Mouse (Mus musculus) hindbrain, embryonic 15.5 days (tissue): ENCODE measurements around the gene Rasa2. TPM values are rescaled to one million over a fixed set of nuclear protein-coding genes. Genes with fewer than 3 reads are reported as not detected.

Source experiments
- ATAC-seq: fragments of 200-750 bp; cut with Nextera tagmentation; 2 replicates; pipeline ENCODE4 v1.8.0; 2017; ENCODE audit warnings: low read depth, moderate number of reproducible peaks, moderate TSS enrichment; ENCODE audit not compliant: low FRiP score
- H3K27ac ChIP-seq: fragments of 300-500 bp; sonication (generic); replicated peaks from 2 replicates; pipeline ENCODE4 v1.5.1; 2015; ENCODE audit warnings: mild to moderate bottlenecking, inconsistent platforms
- H3K27me3 ChIP-seq: fragments of 300-500 bp; sonication (generic); 2 replicates; pipeline ENCODE4 v1.6.1; 2015; ENCODE audit warnings: control low read depth, inconsistent platforms
- H3K36me3 ChIP-seq: fragments of 300-500 bp; sonication (generic); 2 replicates; pipeline ENCODE4 v1.6.1; 2015; ENCODE audit warnings: control low read depth, inconsistent platforms
- H3K4me1 ChIP-seq: fragments of 300-500 bp; sonication (generic); replicated peaks from 2 replicates; pipeline ENCODE4 v1.6.1; 2015; ENCODE audit warnings: control low read depth, inconsistent platforms
- H3K4me2 ChIP-seq: fragments of 300-500 bp; sonication (generic); 2 replicates; pipeline ENCODE4 v1.6.1; 2015; ENCODE audit warnings: moderate library complexity, mild to moderate bottlenecking, inconsistent platforms
- H3K4me3 ChIP-seq: fragments of 300-500 bp; sonication (generic); 2 replicates; pipeline ENCODE4 v1.5.1; 2015; ENCODE audit warnings: mild to moderate bottlenecking, inconsistent platforms
- H3K9ac ChIP-seq: fragments of 300-500 bp; sonication (generic); 2 replicates; pipeline ENCODE4 v1.6.1; 2015; ENCODE audit warnings: inconsistent platforms
- H3K9me3 ChIP-seq: fragments of 300-500 bp; sonication (generic); 2 replicates; pipeline ENCODE4 v1.6.1; 2016; ENCODE audit warnings: control low read depth, inconsistent platforms
- WGBS: fragments of 180-500 bp; shearing (Covaris S2); methylation state at CpG from one replicate; pipeline ENCODE4 v1.1.7; 2015; 5-methylcytosine and 5-hydroxymethylcytosine counted together
- polyA plus RNA-seq: library from polyadenylated mRNA; unstranded; fragments of >200 nt; fragmentation: Nextera tagmentation; extraction: Ambion mirVana; gene quantifications from 2 replicates; pipeline ENCODE4 v1.2.1, GENCODE M21; 2015

Gene Rasa2
- polyA plus RNA-seq, 1 experiment from 2014 or later: 16.5 TPM

DNA sequence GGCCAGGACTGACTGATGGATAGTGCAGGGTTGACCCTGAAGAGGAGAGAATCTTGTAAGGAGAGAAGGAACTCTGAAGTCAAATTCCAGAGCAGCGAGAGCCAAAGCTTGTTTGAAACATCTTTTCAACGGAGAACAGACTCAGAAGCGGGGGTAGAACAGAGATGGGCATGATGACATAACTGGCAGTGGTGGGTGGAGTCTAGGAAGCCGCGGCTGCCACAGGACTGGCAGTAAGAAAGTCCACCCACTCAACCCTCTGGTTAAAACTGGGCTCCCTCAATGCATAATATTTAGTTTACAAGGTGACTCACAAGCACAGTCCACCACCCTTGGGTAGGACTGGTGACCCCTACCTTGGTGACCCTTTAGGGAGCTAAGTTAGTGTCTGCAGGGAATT is 115.7 kb downstream of the Rasa2 start:
- H3K36me3 ChIP-seq: no peaks in the 10 kb centered on the region
- H3K27ac ChIP-seq: no peak overlapping the region
- H3K9me3 ChIP-seq: no peaks in the 10 kb centered on the region
- no peak for ATAC-seq
- no peak overlapping the region for H3K4me2 ChIP-seq
- no peak overlapping the region for H3K4me3 ChIP-seq
- WGBS: 93% methylated on average over 5 of the region's 5 CpGs
- no peaks in the 10 kb centered on the region for H3K4me1 ChIP-seq
- H3K27me3 ChIP-seq: no peaks in the 10 kb centered on the region
- H3K9ac ChIP-seq: no peak overlapping the region

DNA sequence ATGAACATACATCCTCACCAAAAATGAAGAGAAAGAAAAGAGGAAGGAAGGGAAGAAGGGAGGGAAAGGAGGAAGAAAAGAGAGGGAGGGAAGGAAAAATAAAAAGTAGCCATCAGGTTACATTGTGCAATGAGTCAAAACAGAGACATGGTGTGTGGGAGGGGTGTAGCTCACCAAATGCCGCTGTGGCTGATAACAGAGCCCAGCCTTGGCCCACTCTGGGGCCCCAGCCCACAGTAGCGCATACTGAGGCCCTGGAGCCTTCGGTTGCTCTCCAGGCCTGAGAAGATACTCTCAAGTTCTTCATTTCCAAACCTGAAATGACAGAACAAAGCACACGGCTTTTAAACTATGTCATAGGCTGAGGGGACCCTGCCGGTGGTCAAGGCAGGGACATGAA is 117.1 kb downstream of the Rasa2 start:
- H3K27me3 ChIP-seq: no peaks in the 10 kb centered on the region
- no peaks in the 10 kb centered on the region for H3K4me1 ChIP-seq
- H3K4me2 ChIP-seq: no peak overlapping the region
- H3K9me3 ChIP-seq: no peaks in the 10 kb centered on the region
- H3K4me3 ChIP-seq: no peak overlapping the region
- no peak overlapping the region for H3K9ac ChIP-seq
- WGBS: 87% methylated on average over 5 of the region's 5 CpGs
- no peak overlapping the region for H3K27ac ChIP-seq
- ATAC-seq: no peak
- no peaks in the 10 kb centered on the region for H3K36me3 ChIP-seq

DNA sequence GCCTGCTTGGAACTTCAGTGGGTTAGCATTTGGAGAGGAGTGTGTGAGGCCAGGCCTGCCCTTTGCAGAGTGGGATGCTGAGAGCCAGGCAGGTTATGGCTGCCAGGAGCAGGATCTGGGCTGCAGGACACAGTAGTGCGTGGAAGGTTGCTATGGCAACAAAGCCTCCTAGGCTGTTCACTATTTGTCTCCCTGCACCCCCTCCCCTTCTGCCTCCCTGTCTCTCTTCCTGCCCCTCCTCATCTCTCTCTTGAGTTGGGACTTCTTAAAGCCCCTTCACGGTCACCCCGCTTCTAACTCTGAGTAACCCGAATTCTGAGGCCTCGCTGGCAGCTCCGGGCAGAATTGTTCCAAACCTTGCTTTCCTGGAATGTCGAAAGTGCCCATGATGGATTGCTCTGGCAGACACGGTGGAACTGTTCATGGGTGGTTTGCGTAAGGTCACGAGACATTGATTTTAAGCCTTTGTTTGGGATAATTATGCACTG is 125.4 kb downstream of the Rasa2 start:
- Histone ChIP-seq H3K4me2 (peak overlapping the region; percentile 55), H3K27me3 (no peaks in the 10 kb centered on the region), H3K4me3 (0 out of 2 replicates have a peak overlapping the region, but pooled peaks have one; percentile 22), H3K9ac (peak overlapping the region; percentile 21), H3K4me1 (peaks cover 16% of the 10 kb centered on the region), H3K9me3 (no peaks in the 10 kb centered on the region), H3K27ac (peak overlapping the region; percentile 75), H3K36me3 (no peaks in the 10 kb centered on the region)
- 7% methylated on average over 10 of the region's 10 CpGs for WGBS
- peak; percentile 92 for ATAC-seq

DNA sequence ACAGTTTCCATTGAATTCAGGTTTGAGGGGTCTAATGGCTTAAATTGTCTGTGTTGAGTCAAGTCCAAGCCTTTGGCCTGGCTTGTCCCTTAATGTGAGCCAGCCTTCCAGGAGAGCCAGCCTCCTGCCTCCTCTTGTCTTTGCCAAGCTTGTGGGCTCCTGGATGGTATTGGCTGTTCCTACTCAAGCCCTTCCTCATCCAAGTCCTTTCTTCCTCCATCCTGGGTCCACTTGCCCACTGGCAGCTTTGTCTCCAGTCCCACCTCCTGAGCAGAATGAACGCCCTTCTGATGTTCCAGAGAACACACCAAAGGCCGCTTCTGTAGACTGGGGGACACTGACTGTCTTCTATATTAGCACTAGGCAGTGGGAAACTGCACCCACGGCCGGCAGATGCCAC is 126.3 kb downstream of the Rasa2 start:
- Histone ChIP-seq H3K9me3 (no peaks in the 10 kb centered on the region), H3K4me1 (peaks cover 16% of the 10 kb centered on the region), H3K4me2 (no peak overlapping the region), H3K9ac (no peak overlapping the region), H3K36me3 (no peaks in the 10 kb centered on the region), H3K27ac (peak overlapping the region; percentile 75), H3K27me3 (no peaks in the 10 kb centered on the region), H3K4me3 (no peak overlapping the region)
- no peak for ATAC-seq
- WGBS: 84% methylated on average over 4 of the region's 4 CpGs

DNA sequence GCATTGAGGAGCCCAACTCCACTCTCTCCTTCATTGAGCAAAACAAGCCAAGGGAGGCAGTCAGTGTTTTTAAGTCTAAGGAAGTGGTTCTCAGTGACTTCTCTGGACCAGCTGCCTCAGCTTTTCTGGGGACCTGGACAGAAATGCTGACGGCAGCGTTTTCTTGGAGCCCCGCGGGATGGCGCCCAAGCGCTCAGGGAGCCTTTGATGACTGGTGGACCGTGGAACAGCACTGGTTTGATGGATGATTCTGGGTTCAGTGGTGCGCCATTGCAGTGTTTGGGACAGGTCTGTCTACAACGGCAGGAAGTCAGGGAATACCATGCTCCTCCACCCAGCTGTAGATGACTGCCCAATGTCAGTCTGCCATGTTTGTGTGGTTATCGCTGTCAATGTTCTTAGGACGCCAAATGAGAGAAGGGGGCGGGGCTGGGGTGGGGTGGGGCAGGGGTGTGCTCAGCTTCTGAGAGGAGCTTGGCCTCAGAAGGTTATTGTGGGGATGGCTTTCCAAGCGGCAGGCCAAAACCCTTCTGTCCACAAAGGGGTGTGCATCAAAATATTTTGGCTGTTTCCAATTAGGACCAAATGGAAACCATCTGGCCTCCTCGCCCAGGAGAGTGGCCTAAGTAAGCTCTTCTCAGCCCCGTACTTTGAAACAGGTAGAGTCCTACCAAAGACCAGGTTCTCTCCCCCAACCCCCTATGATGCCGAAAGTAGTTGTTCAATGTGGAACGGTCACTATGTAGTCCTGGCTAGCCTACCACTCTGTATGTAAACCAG is 127.1 kb downstream of the Rasa2 start:
- Histone ChIP-seq H3K27ac (no peak overlapping the region), H3K9me3 (no peaks in the 10 kb centered on the region), H3K4me1 (peaks cover 16% of the 10 kb centered on the region), H3K27me3 (no peaks in the 10 kb centered on the region), H3K4me3 (no peak overlapping the region), H3K4me2 (no peak overlapping the region), H3K36me3 (no peaks in the 10 kb centered on the region), H3K9ac (no peak overlapping the region)
- ATAC-seq: no peak
- WGBS: 81% methylated on average over 17 of the region's 17 CpGs

DNA sequence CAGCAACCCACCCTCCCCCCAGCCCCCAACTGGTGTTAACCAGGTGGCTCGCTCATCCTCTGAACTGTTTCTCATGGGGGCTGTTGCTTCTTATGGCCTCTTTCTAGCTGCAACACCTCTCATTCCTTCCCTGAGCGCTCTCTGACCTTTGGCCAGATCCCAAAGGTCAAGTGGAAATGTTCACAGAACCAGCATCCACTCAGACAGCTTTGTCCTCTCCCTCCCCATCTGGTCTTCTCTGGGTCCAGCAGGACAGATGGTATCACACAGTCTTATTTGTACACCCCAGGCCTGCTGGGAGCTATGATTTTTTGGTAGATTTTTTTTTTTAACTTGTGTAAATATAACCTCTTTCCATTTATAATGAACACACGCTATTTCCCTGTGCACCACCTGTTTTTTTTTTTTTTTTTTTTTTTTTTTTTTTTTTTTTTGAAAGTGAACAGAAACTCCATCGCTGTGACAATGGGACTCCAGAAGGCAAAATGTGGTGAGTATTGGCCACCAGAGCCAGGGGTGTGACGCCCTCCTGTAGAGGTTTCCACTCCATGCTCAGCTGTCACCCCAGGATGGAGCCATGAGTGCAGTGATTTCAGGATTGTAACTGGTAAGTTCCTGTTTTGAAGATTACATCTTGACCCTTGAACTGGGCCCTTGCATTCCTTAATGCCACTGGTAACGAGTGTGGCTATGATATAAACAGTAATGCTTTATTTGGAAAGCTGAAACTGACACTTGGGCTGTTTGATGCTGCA is 128.4 kb downstream of the Rasa2 start:
- no peak overlapping the region for H3K27ac ChIP-seq
- no peaks in the 10 kb centered on the region for H3K27me3 ChIP-seq
- H3K4me3 ChIP-seq: no peak overlapping the region
- no peak overlapping the region for H3K4me2 ChIP-seq
- H3K9ac ChIP-seq: no peak overlapping the region
- H3K4me1 ChIP-seq: peaks cover 16% of the 10 kb centered on the region
- ATAC-seq: no peak
- no peaks in the 10 kb centered on the region for H3K9me3 ChIP-seq
- no peaks in the 10 kb centered on the region for H3K36me3 ChIP-seq
- 85% methylated on average over 6 of the region's 6 CpGs for WGBS

DNA sequence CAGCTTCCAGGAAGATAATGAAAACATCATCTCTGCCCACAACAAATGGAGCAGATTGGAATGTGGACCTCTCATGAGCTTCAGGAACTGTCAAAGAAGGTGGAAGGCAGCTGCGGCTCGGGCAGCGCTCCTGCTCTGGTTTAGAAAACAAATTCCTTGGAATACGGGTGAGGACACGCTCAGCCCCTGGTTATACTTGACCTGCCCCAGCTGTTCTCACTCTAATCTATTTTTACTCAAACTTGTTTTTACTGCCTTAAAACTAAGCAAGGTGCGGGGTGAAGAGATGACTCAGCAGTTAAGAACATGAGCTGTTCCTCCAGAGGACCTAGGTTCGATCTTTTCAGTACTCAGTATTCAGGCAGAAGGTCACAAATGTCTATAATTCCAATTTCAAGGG is 130.2 kb downstream of the Rasa2 start:
- Histone ChIP-seq H3K9me3 (no peaks in the 10 kb centered on the region), H3K27me3 (no peaks in the 10 kb centered on the region), H3K4me1 (peaks cover 12% of the 10 kb centered on the region), H3K27ac (no peak overlapping the region), H3K36me3 (no peaks in the 10 kb centered on the region), H3K4me3 (no peak overlapping the region), H3K4me2 (no peak overlapping the region), H3K9ac (no peak overlapping the region)
- no peak for ATAC-seq
- 82% methylated on average over 7 of the region's 7 CpGs for WGBS

DNA sequence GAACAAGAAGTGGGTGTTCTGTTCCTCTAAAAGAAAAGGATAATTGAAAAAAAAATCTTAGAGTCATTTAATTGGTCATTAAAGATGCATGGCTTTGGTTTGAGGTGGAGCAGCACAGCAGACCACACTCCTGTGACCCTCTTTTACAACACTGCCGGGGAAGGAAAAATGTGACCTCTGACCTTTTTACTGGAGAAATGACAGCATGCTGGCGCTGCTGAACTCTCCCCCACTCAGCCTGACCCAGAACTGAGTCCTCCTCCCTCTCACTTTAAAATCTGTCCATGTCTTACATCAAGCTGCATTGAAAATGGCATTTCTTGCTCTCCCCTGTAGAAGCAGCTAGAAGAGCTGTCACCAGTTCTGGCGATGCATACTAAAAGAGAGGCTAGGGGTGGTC is 138.2 kb downstream of the Rasa2 start:
- no peak overlapping the region for H3K4me3 ChIP-seq
- H3K27me3 ChIP-seq: no peaks in the 10 kb centered on the region
- ATAC-seq: no peak
- no peaks in the 10 kb centered on the region for H3K36me3 ChIP-seq
- no peak overlapping the region for H3K9ac ChIP-seq
- 0 out of 2 replicates have a peak, but pooled peaks cover 4% of the 10 kb centered on the region for H3K4me1 ChIP-seq
- WGBS: 36% methylated on average over 3 of the region's 3 CpGs
- no peaks in the 10 kb centered on the region for H3K9me3 ChIP-seq
- 0 out of 2 replicates have a peak overlapping the region, but pooled peaks have one; percentile 13 for H3K4me2 ChIP-seq
- H3K27ac ChIP-seq: no peak overlapping the region

DNA sequence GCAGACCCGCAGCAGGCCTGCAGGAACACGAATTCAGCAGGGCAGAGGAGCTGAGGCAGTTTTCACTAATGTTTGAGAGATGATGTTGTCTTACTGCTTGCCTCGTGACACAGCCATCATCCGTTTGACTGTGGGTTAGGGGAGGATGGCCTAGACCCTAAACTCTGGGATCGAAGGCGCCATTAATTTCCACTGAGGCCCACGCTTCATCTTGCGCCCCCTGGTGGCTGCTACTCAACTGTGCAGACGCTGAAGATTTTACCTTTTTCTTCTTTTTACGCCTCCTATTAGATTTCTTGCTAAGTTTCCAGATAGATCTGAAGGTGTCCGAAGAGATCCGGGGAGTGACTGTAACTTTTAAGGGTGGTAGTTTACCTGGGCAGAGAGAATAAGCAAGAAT is 139.6 kb downstream of the Rasa2 start:
- Histone ChIP-seq H3K9ac (no peak overlapping the region), H3K4me3 (no peak overlapping the region), H3K9me3 (no peaks in the 10 kb centered on the region), H3K36me3 (no peaks in the 10 kb centered on the region), H3K4me2 (no peak overlapping the region), H3K4me1 (0 out of 2 replicates have a peak, but pooled peaks cover 4% of the 10 kb centered on the region), H3K27ac (no peak overlapping the region), H3K27me3 (no peaks in the 10 kb centered on the region)
- 37% methylated on average over 12 of the region's 12 CpGs for WGBS
- no peak for ATAC-seq

Other genes starting within 250 kb of the Rasa2 start
- gene Rnf7, start 152.9 kb downstream of the Rasa2 start, polyA plus RNA-seq: 205 and 214 TPM in 2 replicates
- gene Gm28729, start 106.4 kb downstream of the Rasa2 start, polyA plus RNA-seq: 0.48 and 0.62 TPM in 2 replicates
- gene Zbtb38, start 121.2 kb upstream of the Rasa2 start, polyA plus RNA-seq: 41.5 and 46.1 TPM in 2 replicates